Mouse (Mus musculus): ENCODE data around the gene Nav2. TPM values are rescaled to one million over a fixed set of nuclear protein-coding genes. Genes with fewer than 3 reads are reported as not detected.
A peak's percentile ranks its signal among the peaks of the same experiment; 100 is the strongest.

Gene Nav2
- polyA plus RNA-seq, 1 experiment from 2014 or later: 6.0 TPM

- H3K9ac ChIP-seq (ENCODE audit: low read length): no peak overlapping the region
- 0 out of 2 replicates have a peak, but pooled peaks have one; percentile 21 for ATAC-seq (ENCODE audit: low FRiP score, low TSS enrichment)
- no peak overlapping the region for H3K4me2 ChIP-seq (replicated peaks; ENCODE audit: low read depth)
- H3K9me3 ChIP-seq (ENCODE audit: control insufficient read depth, low read length): no peaks in the 10 kb centered on the region
- no peaks in the 10 kb centered on the region for H3K27me3 ChIP-seq (ENCODE audit: control insufficient read depth, insufficient read depth, low read length)
- no peak overlapping the region for H3K27ac ChIP-seq (replicated peaks)
- 79% methylated on average over 8 of the region's 8 CpGs for WGBS
- no peaks in the 10 kb centered on the region for H3K4me1 ChIP-seq (replicated peaks; ENCODE audit: control insufficient read depth, insufficient read depth)
- H3K4me3 ChIP-seq (ENCODE audit: low read depth, low read length): no peak overlapping the region
- TF ChIP-seq EP300 (optimal IDR thresholded peaks at IDR 0.05): no peak
- DNase-seq (ENCODE audit: low spot score): no peak
- no peaks in the 10 kb centered on the region for H3K36me3 ChIP-seq (ENCODE audit: control insufficient read depth, insufficient read depth, low read length)
Observed at GRCm38 (mm10) chr7:49291208-49291892, 382.8 kb downstream of the Nav2 start.

- no peak overlapping the region for H3K27ac ChIP-seq (replicated peaks)
- DNase-seq (ENCODE audit: low spot score) (no peak), ATAC-seq (ENCODE audit: low FRiP score, low TSS enrichment) (no peak)
- no peaks in the 10 kb centered on the region for H3K27me3 ChIP-seq (ENCODE audit: control insufficient read depth, insufficient read depth, low read length)
- 77% methylated on average over 3 of the region's 3 CpGs for WGBS
- TF ChIP-seq EP300 (optimal IDR thresholded peaks at IDR 0.05): no peak
- TF ChIP-seq CTCF (IDR thresholded peaks at IDR 0.05; ENCODE audit: low read depth): no peak
- no peak overlapping the region for H3K4me3 ChIP-seq (ENCODE audit: low read depth, low read length)
- H3K36me3 ChIP-seq (ENCODE audit: control insufficient read depth, insufficient read depth, low read length): no peaks in the 10 kb centered on the region
- H3K9ac ChIP-seq (ENCODE audit: low read length): no peak overlapping the region
- no peaks in the 10 kb centered on the region for H3K9me3 ChIP-seq (ENCODE audit: control insufficient read depth, low read length)
- no peak overlapping the region for H3K4me2 ChIP-seq (replicated peaks; ENCODE audit: low read depth)
- H3K4me1 ChIP-seq (replicated peaks; ENCODE audit: control insufficient read depth, insufficient read depth): no peaks in the 10 kb centered on the region
Observed at GRCm38 (mm10) chr7:49297148-49297547, 388.6 kb downstream of the Nav2 start.

- Histone ChIP-seq H3K27me3 (ENCODE audit: control insufficient read depth, insufficient read depth, low read length) (no peaks in the 10 kb centered on the region), H3K4me2 (replicated peaks; ENCODE audit: low read depth) (no peak overlapping the region), H3K4me1 (replicated peaks; ENCODE audit: control insufficient read depth, insufficient read depth) (no peaks in the 10 kb centered on the region), H3K4me3 (ENCODE audit: low read depth, low read length) (no peak overlapping the region), H3K9me3 (ENCODE audit: control insufficient read depth, low read length) (no peaks in the 10 kb centered on the region), H3K27ac (replicated peaks) (no peak overlapping the region), H3K9ac (ENCODE audit: low read length) (no peak overlapping the region), H3K36me3 (ENCODE audit: control insufficient read depth, insufficient read depth, low read length) (no peaks in the 10 kb centered on the region)
- TF ChIP-seq CTCF (IDR thresholded peaks at IDR 0.05; ENCODE audit: low read depth) (no peak), EP300 (optimal IDR thresholded peaks at IDR 0.05) (no peak)
- ATAC-seq (ENCODE audit: low FRiP score, low TSS enrichment) (0 out of 2 replicates have a peak, but pooled peaks have one; percentile 23), DNase-seq (ENCODE audit: low spot score) (no peak)
- 49% methylated on average over 4 of the region's 4 CpGs for WGBS
Observed at GRCm38 (mm10) chr7:49298431-49298839, 389.9 kb downstream of the Nav2 start.

GRCm38 (mm10) chr7:49301487-49301886 lies 393.0 kb downstream of the Nav2 start:
- Histone ChIP-seq H3K9ac (ENCODE audit: low read length) (no peak overlapping the region), H3K4me1 (replicated peaks; ENCODE audit: control insufficient read depth, insufficient read depth) (no peaks in the 10 kb centered on the region), H3K4me3 (ENCODE audit: low read depth, low read length) (no peak overlapping the region), H3K27ac (replicated peaks) (no peak overlapping the region), H3K4me2 (replicated peaks; ENCODE audit: low read depth) (no peak overlapping the region), H3K27me3 (ENCODE audit: control insufficient read depth, insufficient read depth, low read length) (no peaks in the 10 kb centered on the region), H3K36me3 (ENCODE audit: control insufficient read depth, insufficient read depth, low read length) (no peaks in the 10 kb centered on the region), H3K9me3 (ENCODE audit: control insufficient read depth, low read length) (no peaks in the 10 kb centered on the region)
- WGBS: 77% methylated on average over 6 of the region's 6 CpGs
- DNase-seq (ENCODE audit: low spot score) (no peak), ATAC-seq (ENCODE audit: low FRiP score, low TSS enrichment) (no peak)
- TF ChIP-seq EP300 (optimal IDR thresholded peaks at IDR 0.05): no peak
- no peak for TF ChIP-seq CTCF (IDR thresholded peaks at IDR 0.05; ENCODE audit: low read depth)

GRCm38 (mm10) chr7:49303600-49304411 lies 395.3 kb downstream of the Nav2 start:
- ATAC-seq (ENCODE audit: low FRiP score, low TSS enrichment) (peak; percentile 68), DNase-seq (ENCODE audit: low spot score) (peak; percentile 66)
- Histone ChIP-seq H3K36me3 (ENCODE audit: control insufficient read depth, insufficient read depth, low read length) (no peaks in the 10 kb centered on the region), H3K27me3 (ENCODE audit: control insufficient read depth, insufficient read depth, low read length) (no peaks in the 10 kb centered on the region), H3K4me3 (ENCODE audit: low read depth, low read length) (peak overlapping the region; percentile 42), H3K27ac (replicated peaks) (no peak overlapping the region), H3K4me2 (replicated peaks; ENCODE audit: low read depth) (peak overlapping the region; percentile 82), H3K9ac (ENCODE audit: low read length) (peak overlapping the region; percentile 55), H3K9me3 (ENCODE audit: control insufficient read depth, low read length) (no peaks in the 10 kb centered on the region), H3K4me1 (replicated peaks; ENCODE audit: control insufficient read depth, insufficient read depth) (no peaks in the 10 kb centered on the region)
- 4% methylated on average over 28 of the region's 31 CpGs for WGBS
- TF ChIP-seq CTCF (IDR thresholded peaks at IDR 0.05; ENCODE audit: low read depth) (no peak), EP300 (optimal IDR thresholded peaks at IDR 0.05) (no peak)

- H3K4me3 ChIP-seq (ENCODE audit: low read depth, low read length): no peak overlapping the region
- H3K9ac ChIP-seq (ENCODE audit: low read length): no peak overlapping the region
- H3K27me3 ChIP-seq (ENCODE audit: control insufficient read depth, insufficient read depth, low read length): no peaks in the 10 kb centered on the region
- H3K36me3 ChIP-seq (ENCODE audit: control insufficient read depth, insufficient read depth, low read length): no peaks in the 10 kb centered on the region
- no peaks in the 10 kb centered on the region for H3K4me1 ChIP-seq (replicated peaks; ENCODE audit: control insufficient read depth, insufficient read depth)
- DNase-seq (ENCODE audit: low spot score) (no peak), ATAC-seq (ENCODE audit: low FRiP score, low TSS enrichment) (no peak)
- 86% methylated on average over 6 of the region's 6 CpGs for WGBS
- no peak overlapping the region for H3K4me2 ChIP-seq (replicated peaks; ENCODE audit: low read depth)
- TF ChIP-seq EP300 (optimal IDR thresholded peaks at IDR 0.05): no peak
- TF ChIP-seq CTCF (IDR thresholded peaks at IDR 0.05; ENCODE audit: low read depth): peak; percentile 54
- no peak overlapping the region for H3K27ac ChIP-seq (replicated peaks)
- no peaks in the 10 kb centered on the region for H3K9me3 ChIP-seq (ENCODE audit: control insufficient read depth, low read length)
Observed at GRCm38 (mm10) chr7:49307717-49308116, 399.2 kb downstream of the Nav2 start.
